Mouse (Mus musculus) left cerebral cortex, postnatal 10 days (tissue): ENCODE data around the gene Susd2. TPM values are rescaled to one million over a fixed set of nuclear protein-coding genes. Genes with fewer than 3 reads are reported as not detected.

ENCODE experiments used
- DNase-seq, 2 experiments: peaks; one replicate each; pipeline ENCODE4 v3.0.0; 2021 to 2022; ENCODE audit warnings: low spot score in 2 of 2, mixed read lengths in 1 of 2; ENCODE audit errors: extremely low spot score in 1 of 2
- intact Hi-C: fragments of 180-260 bp; cut with DNase I; formaldehyde crosslinking; loops from one replicate; pipeline ENCODE4 v1.15.1; 2025
- total RNA-seq, 2 experiments: library from RNA; stranded (reverse); gene quantifications; 2 replicates each; pipeline ENCODE4 v1.2.3; 2021

The Susd2 gene
- total RNA-seq, 2 experiments from 2014 or later: 3.5 to 3.8 TPM

DNA sequence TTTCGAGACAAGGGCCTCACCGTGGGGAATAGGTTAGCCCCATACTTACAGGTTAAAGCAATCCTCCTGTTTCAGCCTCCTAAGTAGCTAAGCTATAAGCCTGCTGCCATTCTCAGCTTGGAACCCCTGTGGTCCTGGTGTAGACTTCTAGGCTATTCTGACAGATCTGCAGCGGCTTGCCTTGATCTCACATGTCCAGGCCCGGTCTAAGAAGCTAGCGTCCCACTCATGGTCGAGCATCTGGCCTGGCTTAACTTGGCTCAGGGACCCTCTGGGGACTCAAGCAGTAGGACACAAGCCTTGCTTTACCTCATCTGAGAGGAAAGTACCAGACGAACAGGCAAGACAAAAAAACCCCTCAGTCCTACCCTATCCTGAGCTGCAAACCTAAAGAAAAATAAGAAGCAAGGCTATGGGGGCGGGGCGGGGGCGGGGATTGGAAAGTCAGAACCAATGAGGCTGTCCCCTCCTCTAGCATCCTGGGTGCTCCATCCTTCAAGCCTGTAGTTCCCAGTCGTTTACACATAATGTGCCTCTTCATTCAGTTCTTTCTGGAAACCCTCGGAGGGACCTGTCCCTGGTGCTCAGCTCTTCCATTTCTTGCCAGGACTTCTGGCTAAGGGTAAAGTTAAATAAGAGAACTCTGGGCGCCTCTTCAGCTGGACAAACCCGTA, 8.7 kb downstream of the Susd2 start:
- no peak for DNase-seq
- intact Hi-C loops: loop anchor here (5.0 kb wide), 2 partner anchors 48 to 67 kb away; partner anchors contain the start of gene Ggt5

GRCm38 (mm10) chr10:75634610-75635009, 9.2 kb downstream of the Susd2 start:
- intact Hi-C loops: loop anchor here (5.0 kb wide), 2 partner anchors 47 to 68 kb away; partner anchors contain the start of gene Ggt5

DNA sequence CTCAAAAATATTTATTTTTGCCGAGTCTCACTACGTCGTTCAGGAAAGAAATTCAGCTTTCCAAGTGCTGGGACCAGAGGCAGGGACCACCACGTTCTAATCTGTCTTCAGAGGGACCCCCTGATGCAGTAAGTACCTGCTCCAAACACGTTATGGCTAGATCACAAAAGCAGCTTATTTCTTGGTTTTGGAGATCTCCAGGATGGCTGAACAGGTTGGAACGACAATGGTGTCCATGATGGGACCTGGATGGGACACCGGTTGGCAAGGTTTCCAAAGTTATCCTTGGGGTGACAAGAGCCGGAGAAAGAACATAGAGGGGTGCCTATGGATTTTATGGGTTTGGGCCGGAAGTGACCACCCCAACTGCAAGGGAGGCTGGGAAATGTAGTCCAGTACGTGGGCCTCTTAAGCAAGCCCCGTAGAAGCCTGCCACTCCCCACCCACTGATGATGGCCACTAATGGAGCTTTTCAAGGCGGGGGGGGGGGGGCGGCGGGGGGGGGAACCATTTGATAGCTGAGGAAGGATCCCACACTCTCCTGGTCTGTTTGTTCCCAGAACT, 10.2 kb downstream of the Susd2 start:
- no peak for DNase-seq
- intact Hi-C loops: no loop called here

More at GRCm38 (mm10) chr10:75634610-75635009, 9.2 kb downstream of the Susd2 start:
- peak in 1 of 2 experiments; percentile 15 for DNase-seq

DNA sequence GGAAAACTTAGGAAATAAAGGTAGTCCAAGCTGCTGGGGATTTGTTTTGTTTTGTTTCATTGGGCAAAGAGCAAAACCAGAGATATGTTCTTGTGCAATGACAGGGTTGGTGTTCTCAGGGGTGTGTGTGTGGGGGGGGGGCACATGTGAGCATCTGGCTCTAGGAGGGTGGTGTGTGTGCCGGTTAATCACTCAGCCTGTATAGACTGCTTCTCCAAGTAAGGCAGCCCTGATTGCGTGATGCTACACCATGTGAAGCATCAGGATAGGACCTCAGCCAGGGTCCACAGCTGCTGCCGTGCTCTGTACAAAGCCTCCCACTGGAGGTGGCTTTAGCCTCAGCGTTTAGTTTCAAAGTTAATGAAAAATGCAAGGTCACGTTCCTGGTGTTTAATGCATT, 10.8 kb downstream of the Susd2 start:
- DNase-seq: peak in 1 of 2 experiments; percentile 25
- intact Hi-C loops: no loop called here

DNA sequence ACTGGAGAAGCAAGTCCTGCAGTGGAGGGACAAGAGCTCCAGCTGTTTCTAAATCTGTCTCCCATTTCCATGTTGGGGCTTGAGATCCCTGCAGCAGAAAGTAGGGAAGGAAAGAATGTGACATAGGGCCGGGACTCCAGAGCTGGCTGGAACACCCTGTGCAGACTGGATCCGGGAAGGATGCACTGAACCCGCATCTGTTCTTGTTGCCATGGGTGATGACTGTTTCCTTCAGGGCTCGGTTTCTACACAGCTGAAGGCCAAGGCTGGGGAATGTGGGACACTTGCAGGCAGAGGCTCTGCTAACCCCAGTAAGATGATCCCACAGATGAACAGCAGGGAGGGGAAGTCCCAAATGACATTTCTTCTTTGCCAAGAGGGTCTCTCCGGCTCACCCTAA, 11.2 kb downstream of the Susd2 start:
- intact Hi-C loops: no loop called here

DNA sequence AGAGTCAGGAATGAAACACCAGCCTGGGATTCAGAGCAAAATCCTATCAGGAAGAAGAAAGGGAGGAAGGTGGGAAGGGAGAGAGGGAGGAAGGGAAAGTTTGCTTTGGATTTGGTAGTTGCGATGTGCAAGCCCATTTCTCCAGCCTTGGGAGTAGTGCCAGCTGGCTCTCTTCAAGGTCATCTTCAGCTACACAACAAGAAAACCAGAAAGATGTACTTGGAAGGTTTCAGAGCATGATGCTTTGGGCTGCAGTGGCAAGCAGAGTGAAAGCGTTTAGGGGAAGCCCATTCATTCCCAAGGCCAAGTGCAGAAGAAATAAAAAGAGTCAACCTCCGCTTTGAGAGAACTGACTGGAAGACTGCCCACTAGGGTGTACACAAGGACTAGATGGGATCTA, 16.3 kb downstream of the Susd2 start:
- DNase-seq: no peak
- intact Hi-C loops: no loop called here

More for the DNA sequence above, 11.2 kb downstream of the Susd2 start:
- peak in 1 of 2 experiments; percentile 57 for DNase-seq

DNA sequence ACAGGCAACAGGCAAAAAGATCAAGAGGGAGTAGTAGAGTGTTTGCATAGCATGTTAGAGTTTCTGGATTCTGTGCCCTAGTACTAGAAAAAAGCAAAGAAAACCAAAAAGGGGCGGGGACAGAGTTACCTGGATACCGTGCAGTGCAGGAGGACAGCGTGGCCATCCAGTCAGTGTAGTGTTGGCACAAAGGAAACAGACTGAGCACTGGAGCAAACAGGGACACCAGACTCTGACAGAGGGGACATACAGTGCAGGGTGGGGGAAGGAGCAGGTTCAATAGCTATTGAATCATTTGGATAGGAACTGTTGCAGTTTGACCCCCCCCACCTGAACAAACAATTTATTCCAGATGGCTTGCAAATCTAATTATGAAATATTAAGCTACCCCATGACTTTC, 16.8 kb downstream of the Susd2 start:
- intact Hi-C loops: no loop called here
- no peak for DNase-seq

DNA sequence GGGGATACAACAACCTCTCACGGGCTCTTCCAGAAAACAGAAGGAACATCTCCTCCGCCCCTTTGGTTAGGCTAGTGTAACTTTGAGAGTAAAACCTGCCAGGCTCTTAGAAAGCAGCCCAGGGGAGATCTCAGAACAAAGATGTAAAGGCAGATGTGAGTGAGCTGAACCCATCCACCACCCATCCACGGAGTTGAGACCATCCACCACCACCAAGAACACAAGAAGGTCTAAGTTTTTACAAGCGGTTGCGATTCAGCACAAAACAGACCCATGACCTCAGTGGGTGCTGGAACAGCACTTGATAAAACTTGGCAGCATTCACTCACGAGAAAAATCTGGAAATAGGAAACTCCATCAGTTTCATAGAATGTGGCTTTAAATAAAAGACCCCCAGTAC, 17.9 kb downstream of the Susd2 start:
- intact Hi-C loops: no loop called here
- DNase-seq: no peak

GRCm38 (mm10) chr10:75620818-75621217, 23.0 kb downstream of the Susd2 start:
- intact Hi-C loops: no loop called here
- no peak for DNase-seq

GRCm38 (mm10) chr10:75616044-75616443, 27.8 kb downstream of the Susd2 start:
- intact Hi-C loops: no loop called here

GRCm38 (mm10) chr10:75610486-75610885, 33.3 kb downstream of the Susd2 start:
- intact Hi-C loops: no loop called here
- DNase-seq: no peak

More at GRCm38 (mm10) chr10:75616044-75616443, 27.8 kb downstream of the Susd2 start:
- no peak for DNase-seq

DNA sequence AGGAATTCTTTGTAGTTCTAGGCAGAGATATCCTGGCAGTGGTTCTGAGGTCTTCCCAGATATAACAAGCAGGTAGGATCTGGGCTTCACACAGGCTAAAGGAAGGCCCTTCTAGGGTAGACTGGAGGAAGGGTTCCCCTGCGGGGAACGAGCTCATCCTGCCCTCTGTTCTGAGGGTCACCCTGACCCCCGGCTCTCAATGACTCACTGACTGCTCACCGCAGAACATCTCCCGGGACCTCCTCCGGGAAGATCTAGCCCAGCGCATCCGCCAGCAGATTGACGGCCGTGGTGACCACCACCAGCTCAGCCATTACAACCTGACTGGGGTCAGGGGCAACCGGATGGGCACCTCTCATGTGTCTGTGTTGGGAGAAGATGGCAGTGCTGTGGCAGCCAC, 34.8 kb downstream of the Susd2 start:
- DNase-seq: no peak
- intact Hi-C loops: no loop called here

DNA sequence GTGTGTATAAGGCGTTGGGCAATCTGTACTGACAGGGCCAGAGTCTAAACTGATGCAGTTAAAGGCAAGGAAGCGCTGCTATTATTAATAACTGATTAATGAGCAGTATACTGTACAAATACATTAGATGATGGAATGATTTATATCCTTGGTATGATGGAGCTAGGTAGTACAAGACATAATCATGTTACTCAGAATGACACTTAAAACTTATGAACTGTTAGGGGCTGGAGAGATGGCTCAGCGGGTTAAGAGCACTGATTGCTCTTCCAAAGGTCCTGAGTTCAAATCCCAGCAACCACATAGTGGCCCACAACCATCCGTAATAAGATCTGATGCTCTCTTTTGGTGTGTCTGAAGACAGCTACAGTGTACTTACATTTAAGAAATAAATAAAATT, 36.6 kb downstream of the Susd2 start:
- intact Hi-C loops: no loop called here

DNA sequence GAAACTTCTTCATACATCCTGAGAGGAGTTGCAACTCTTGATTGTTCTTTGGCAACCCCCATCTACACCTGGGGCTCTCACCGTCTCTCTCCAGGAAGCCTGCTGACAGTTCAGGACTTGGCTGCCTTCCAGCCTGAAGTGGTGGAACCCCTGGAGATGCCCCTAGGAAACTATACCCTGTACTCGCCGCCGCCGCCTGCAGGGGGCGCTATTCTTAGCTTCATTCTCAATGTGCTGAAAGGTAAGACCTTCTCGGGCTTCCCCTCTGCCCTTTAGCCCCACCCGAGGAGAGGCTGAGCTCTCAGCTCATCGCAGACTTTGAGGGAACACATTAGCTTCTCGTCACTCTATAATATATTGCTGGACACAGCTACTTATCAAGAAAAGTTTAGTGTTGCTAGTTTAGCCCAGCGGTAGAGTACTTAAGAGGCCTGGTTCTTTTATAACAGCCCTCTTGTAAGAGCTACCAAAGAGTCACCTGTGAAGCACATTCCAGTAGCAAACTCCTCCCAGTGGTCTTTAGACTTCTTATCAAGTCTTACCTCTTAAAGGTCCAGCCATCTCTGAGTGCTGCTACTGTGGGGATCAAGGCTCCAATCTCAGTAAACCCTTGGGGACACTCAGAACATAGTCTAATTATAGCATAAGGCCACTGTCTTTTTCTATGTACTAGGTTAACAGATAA, 38.5 kb downstream of the Susd2 start:
- intact Hi-C loops: no loop called here
- DNase-seq: no peak

More for the DNA sequence above, 36.6 kb downstream of the Susd2 start:
- no peak for DNase-seq

DNA sequence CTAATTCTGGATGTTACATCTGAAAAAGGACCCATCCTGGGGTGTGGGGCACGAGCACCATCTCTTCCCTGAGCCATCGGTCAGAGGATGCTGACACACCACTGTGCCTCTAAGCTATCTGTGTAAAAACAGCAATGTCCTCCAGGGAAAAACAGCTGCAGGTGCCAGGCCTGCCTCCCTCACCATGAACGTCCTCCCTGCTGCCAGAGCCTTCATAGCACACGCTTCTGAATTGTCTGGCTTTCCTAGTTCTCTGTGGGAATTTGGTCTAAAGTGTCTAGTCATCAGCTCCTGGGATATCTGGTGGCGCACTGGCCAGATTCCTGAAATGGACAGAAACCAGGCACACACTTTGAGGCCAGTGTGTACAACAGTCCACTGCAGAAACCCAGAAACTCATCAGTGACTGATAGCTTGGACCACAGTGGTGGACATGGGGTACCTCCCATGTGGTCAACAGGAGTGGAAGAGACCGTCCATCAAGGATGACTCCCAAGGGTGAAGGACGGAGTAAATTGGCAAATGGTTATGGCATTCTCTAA, 43.5 kb downstream of the Susd2 start:
- intact Hi-C loops: no loop called here
- no peak for DNase-seq

DNA sequence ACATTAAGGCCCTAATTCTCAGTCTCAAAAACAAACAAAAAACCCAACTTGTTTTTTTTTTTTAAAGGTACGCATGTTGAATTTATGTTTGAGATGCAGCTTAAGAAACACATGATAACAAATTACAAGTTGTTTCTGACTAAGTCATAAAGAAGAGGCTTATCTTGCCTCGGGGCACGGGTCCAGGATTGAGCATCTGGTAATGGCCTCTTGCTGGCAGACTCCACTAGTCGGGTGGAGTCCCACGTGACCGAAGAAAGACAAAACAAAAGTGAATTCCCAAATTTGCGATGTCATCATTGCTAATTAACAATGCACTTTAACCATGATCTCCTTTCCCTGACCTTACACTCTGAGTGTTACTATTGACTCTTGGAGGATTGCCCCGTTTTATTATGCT, 47.8 kb downstream of the Susd2 start:
- DNase-seq: no peak
- intact Hi-C loops: no loop called here

DNA sequence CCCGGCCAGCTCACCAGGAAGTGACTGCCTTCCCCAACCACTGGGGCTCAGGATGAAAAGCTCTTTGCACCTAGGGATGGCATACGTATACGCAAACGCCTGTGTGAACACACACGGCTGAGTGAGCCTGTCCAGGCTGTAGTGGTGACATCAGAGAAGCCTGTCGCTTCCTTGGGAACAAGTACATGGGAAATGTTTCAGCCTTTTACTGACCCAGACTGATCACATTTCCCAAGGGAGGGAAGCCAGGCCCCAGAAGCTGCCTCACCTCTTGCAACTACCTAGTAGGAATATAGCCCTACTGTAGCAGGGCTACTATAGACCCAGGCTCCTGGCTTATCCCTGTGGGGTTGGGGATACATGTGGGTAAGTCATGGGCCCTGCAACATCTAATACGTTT, 51.2 kb downstream of the Susd2 start:
- DNase-seq: no peak
- intact Hi-C loops: no loop called here

DNA sequence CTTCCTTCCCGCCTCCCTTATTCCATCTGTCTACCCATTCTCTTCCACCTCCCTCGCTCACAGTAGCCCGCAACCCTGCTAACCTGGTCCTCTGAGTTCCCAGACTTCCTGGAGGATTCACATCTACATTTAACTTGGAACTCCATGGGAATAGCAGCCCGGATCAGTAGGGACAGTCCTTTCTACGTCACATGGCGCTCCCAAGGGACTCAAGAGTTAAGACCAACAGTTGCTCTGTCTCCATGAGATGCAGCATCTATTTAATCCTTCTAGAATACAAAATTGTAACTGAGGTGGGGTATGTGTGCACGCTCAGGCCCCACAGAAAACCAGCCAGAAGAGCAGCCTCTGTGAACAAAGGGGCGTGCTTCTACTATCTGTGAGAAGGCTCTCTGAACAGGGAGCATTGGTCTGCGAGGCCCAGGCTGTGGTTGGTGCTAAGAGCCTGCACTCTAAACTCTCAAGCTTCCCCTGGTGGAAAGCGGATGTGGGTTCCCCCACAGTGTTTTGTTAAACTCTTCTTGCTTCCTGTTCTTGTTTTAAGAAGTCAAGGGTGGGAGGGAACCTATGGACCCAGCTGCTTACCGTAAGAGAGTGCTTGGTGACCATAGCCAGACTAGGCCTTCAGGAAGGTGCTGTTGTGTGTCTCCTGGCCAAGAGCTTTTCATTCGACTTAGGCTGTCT, 52.5 kb downstream of the Susd2 start:
- intact Hi-C loops: no loop called here
- peak; percentile 28 to 66 for DNase-seq

DNA sequence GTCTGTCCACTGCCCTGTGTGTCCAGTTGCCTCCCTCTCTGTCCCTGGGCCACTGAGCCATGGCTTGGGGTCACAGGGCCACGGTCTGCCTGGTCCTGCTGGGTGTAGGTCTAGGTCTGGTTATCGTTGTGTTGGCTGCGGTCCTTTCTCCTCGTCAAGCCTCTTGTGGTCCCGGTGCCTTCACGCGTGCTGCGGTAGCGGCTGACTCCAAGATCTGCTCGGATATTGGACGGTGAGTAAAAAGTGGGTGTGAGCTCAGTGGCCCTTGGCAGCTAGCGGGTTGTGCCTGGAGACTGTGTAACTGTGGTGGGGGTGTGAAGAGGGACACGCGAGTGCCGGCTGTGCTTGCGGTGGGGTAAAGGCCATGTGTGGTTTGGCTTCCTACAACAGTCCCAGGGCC, 54.2 kb downstream of the Susd2 start:
- intact Hi-C loops: loop anchor here (5.0 kb wide), 4 partner anchors 48 to 363 kb away; partner anchors contain the start of gene Gm5134
- no peak for DNase-seq
